Mouse (Mus musculus) spleen, postnatal 14 days (tissue): Measurements from ENCODE around the gene 4930438A08Rik.
"Not testable (repeated sequence)": the region's sequence is repeated elsewhere in the genome, so short reads cannot be mapped to it uniquely, and the experiment has no call there.

ENCODE experiments used
- DNase-seq, 2 experiments: peaks; one replicate each; pipeline ENCODE4 v3.0.0; 2021 to 2022; ENCODE audit warnings: low spot score in 2 of 2

4930438A08Rik gene

DNA sequence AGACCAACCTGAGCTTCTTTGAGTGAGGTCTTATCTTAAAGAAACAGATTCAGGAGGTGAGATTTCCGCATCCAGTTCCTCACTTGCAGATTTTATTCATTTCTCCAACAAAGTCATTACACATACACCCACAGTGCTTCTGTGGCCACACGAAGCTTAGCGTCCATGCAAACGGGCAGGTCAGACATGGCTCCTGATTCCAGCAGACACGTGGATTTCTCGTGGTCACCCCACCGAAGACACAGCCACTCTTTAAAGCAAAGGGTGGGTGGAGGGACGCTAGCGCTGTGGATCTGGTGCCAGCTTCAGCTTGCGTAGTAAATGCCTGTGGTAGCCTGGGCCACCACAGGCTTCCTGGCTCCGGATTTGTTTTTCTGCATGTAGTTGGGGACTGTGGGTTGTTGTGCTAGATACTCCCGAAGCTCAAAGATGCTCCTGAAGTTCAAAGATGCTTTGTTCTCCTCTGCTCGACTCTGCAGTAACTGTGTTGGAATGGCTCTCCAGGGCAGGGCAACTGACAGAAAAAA is 7.4 kb downstream of the 4930438A08Rik start:
- no peak for DNase-seq

DNA sequence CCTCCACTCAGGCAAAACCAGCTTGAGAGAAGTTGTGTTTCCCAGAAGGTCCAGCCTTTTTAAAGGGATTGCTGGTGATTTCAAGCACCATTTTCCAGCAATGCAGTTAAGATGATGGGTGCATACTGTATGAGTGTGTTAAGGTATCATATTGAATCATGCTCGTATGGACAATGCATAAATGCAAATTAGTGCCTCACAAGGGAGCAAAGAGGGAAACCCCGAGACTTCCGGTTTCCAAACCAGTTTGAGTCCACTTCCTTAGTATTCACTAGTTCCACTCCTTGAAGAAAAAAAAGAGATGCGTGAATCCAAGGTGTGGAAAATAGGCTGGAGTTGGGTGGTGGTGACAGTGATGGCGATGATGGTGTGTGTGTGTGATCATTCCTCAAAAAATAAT is 7.9 kb downstream of the 4930438A08Rik start:
- DNase-seq, result no peak

DNA sequence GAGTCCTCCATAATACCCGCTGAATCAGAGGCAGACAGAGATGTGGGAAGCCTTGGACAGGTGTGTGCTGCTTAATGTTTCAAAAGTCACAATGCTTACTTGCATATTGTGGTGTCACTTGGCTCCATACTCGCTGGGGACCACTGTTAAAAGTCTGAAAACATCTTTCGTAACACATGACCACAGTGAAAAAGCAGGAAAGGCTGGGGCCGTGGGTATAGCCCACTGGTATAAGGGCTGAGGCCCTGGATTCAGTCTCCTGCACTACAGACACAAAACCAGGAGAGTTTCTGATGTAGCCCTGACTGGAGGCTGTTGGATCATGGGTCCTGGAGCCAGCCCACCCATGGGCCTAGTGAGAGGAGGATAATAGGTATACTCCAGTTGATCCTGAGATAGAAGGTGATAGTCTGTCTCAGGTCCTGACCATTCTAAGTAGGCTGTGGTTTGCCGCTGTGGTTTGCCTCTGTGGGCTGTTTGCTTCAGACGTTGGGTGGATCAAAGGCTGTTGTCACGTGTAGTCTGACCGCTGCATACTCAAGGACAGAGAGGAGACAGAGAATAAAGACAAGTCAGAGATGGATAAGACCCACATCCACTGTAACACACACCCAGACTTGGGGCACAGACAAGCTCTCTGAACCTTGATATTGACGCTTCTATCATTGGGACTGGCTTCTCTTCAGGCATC is 15.5 kb downstream of the 4930438A08Rik start:
- DNase-seq, result no peak

DNA sequence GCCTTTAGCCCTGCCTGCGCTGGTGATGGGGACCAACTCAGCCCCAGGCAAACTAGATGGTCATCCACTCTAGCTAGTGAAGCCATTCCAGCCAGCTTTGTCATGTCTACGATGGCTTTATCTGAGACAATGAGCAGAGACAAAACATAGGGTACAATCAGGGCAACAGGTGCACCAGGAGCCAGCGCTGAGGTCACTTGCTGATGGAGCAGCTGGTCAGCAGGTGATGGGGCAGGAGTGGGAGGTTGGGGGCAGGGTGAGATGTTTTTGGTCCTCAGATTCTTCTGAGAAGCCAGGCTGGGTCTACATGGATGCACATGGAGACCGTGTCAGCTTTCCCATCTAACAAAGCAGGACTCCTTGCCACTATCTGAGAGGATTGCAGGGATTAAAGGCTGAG is 16.2 kb downstream of the 4930438A08Rik start:
- DNase-seq, result no peak

DNA sequence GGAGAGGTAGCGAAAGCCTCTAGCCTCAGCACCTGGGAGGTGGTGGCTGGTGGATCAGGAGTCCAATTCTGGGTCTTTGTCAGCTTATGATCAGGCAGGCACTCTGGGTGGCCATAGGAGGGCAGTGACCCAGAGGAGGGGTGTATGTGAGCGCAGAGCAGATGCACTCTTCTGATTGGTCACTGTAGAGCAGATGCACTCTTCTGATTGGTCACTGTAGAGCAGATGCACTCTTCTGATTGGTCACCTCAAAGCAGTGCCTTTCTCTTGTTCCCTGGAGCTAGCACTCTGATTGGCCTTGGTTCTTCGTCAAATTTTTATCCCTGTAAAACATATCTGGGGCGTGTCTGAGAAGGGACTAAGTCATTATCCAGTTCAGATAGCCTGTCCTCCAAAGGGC is 18.2 kb downstream of the 4930438A08Rik start:
- DNase-seq, result no peak

DNA sequence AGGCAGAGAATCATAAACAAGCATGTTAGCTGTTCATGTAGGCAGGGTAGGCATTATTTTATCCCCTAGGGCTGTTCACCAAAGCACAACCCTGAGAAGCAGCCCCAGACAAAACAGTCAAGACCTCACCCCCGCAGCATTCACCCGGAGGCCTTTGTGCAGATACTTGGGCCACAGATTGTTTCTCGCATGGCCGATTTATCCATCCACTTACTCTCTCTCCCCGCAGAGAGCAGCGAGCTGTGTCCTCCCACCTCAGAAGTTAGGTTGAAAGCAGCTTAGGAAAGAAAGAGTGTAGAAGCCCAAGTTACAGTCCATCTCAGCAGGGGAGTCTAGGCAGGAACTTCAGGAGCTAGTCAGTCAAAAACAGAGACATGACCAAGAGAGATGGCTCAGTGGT is 22.8 kb downstream of the 4930438A08Rik start:
- DNase-seq, result no peak

DNA sequence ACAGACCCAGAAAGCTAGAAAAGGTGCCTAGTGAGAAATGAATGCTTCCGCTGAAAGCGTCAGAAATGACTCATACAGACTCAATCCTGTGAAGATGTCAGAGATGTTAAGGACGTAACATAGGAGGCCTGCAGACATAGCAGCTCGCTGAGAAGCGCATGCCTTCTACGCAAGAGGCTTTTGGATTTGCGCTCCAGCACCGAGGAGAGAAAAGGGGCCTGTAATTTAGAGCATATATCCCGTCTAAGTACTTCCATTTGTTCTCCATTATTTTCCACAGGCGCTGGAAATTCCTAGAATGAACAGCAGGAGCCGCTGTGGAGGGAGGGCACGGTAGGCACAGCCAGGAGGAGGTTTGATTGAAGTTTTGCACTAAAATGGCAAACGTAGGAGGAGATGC is 26.5 kb downstream of the 4930438A08Rik start:
- DNase-seq, result peak; percentile 41 to 53

DNA sequence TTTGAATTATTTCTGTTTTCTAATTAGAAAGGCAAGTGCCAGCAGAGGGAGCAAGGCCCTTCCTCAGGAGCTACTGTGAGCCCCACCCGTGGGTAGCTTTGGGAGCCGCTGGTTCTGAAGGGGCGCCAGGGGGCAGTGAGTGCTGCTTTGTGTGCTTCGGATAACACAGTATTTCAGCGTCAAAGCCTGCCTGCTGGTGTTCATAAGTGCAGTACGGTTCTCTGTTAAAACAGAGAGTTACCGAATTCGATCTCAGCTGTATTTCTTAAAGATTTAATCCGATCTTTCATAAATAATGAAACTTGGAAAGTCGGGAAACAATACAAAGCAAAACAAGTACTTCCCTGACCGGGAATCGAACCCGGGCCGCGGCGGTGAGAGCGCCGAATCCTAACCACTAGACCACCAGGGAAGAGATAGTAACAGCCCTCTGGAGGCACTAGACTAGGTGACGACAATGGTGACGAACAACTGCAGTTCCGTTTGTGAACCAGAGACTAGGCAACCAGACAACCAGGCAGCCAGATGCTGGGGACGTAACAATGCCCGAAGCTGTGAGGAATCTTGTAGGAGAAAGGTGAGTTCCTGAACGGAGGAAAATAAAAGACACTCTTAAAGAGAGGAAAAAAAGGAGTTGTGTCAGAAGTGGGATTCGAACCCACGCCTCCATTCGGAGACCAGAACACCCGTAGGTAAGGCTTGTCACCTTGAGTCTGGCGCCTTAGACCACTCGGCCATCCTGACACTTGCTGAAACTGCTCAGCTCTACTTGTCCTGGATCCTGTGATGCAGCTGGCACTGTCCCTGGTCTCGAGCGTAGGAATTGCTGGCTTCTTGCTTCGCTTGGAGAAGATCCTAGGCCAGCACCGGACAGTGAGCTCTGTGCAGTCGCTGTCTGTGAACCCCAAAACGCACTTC is 27.5 kb downstream of the 4930438A08Rik start:
- peak; percentile 92 to 94 for DNase-seq

DNA sequence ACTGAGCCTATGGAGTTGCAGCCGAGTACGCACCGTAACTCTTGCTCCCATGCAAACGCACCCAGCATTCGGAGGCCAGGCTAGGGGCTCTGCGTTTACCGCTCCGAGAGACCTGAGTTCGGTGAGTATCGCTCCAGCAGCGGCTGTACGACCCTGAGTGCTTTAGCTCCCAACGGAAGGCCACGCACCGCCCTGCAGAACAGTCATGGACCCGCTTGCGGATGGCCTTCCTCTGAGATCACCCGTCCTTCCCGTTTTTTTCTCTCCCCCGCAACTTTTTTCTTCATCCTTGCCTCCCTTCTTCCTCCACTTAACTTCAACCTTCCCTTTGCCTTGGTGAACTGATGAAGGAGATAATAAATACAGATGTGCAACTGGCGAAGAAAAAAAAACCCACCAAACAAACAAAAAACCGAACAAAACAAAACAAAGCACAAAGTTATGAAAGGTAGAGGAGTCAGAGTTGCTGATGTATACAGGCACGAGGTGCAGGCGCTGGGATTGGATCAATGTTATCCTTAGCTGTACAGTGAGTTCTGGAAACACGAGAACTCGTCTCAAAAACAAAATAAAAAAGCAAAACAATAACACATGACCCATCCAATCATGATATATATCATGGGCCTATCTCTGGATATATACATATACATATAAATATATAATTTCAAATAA is 28.3 kb downstream of the 4930438A08Rik start:
- no peak for DNase-seq

DNA sequence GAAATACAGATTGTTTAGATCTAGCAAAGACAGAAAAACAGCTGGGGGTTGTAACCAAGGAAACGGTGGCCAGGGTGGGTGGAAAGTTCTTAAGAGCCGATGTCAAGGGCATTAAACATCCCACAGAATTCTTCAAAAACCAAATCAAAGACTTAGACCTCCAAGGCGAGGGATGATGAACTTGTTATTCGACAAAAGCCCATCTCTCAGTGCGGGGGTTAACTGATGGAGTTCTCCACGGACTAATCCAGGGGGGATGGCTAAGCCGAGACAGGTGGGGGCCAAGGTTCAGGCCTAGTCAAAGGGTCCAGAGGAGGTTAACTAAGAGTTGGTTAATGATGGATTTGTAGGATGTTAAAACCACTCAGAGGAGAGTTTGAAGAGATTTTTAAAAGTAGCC is 29.0 kb downstream of the 4930438A08Rik start:
- no peak for DNase-seq

DNA sequence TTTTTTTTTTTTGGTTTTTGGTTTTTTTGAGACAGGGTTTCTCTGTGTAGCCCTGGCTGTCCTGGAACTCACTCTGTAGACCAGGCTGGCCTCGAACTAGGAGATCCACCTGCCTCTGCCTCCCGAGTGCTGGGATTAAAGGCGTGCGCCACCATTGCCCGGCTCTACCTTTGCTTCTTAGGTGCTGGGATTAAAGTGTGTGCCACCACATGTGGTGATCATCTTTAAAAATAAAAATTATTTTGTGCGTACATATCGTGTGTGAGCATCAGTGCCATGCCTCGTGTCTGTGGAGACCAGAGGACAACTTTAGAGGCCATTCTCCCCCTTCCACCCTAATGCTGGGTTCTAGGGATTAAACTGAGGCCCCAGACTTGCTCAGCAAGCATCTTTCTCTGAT is 30.7 kb downstream of the 4930438A08Rik start:
- not testable (repeated sequence) for DNase-seq

DNA sequence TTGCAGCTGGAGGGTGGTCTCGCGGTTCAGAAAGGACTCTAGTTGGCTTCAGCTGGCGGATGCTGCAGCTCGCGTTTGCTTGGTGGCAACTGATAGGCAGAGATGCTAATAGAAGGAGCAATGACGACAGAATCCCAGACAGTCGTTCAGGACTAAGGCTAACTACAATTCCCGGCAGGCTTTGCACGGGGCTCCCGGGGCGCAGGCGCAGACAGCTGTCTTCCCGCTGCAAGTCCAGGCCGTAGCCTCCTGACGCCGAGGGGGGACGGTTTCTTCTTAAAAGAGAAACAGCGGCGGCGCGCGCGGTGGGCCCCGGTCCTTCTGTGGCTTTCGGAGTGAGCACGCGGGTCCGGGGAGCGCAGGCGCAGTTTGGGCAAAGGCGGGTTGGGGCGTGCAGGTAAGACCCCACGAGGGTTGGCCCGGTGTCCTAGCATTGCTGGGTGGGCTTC is 32.3 kb downstream of the 4930438A08Rik start, which contains the start of gene Zfp692:
TSS of gene Zfp692 (plus strand) at position 210 of the 449 bp plus-strand sequence.
- DNase-seq, result peak; percentile 83 to 86

DNA sequence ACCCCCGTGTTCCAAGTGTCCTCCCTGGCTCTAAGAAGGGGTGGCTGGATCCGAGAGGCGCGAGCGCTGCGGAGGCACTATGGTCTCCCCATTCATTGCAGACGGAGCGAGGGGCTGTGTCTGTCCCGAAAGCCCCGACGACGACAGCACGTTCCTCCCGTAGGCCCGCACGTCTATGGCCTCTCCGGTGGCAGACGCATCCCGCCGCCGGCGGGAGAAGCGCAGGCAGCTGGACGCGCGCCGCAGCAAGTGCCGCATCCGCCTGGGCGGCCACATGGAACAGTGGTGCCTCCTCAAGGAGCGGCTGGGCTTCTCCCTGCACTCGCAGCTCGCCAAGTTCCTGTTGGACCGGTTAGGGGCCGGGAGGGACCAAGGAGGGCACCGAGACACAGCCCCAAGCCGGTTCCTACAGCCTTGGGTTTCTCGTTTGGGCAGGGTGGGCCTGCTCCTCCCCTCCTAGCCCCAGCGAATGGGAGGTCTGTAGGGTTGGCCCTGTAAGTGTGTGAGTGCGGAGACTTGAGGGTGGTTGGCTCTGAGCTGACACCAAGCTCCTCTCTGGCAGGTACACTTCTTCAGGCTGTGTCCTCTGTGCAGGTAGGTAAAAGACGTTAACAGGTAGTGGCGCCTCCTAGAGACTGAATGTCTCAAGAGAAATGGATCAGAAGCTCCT is 32.9 kb downstream of the 4930438A08Rik start:
- peak; percentile 29 to 31 for DNase-seq

DNA sequence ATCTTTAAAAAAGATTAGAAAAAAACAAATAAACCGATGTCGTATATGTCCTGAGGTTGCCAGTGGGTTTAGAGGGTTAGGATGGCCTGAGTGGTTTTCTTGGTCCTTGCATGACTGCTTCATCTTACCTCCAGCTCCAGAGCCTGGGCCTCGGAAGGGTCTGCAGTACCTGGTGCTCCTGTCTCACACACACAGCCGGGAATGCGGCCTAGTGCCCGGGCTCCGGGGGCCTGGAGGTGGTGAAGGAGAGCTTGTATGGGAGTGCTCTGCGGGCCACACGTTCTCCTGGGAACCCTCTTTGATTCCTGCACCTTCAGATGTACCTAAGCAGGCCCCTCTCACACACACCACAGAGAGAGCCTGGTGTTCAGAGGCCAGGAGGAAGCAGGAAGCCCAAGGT is 34.1 kb downstream of the 4930438A08Rik start:
- DNase-seq, result no peak

DNA sequence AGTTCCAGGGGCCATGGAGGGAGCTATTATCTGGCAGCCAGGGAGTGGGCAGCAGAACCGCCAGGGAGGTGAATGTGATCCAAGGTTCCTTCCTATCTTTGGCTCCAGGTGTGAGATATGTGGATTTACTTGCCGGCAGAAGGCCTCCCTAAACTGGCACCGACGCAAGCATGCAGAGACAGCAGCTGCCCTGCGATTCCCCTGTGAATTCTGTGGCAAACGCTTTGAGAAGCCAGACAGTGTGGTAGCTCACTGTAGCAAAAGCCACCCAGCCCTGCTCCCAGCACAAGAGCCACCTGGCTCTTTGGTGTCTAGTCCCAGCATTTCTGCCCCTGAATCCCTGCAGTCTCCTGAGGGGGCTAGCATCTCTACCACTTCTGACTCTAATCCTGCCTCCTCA is 39.5 kb downstream of the 4930438A08Rik start:
- no peak for DNase-seq

DNA sequence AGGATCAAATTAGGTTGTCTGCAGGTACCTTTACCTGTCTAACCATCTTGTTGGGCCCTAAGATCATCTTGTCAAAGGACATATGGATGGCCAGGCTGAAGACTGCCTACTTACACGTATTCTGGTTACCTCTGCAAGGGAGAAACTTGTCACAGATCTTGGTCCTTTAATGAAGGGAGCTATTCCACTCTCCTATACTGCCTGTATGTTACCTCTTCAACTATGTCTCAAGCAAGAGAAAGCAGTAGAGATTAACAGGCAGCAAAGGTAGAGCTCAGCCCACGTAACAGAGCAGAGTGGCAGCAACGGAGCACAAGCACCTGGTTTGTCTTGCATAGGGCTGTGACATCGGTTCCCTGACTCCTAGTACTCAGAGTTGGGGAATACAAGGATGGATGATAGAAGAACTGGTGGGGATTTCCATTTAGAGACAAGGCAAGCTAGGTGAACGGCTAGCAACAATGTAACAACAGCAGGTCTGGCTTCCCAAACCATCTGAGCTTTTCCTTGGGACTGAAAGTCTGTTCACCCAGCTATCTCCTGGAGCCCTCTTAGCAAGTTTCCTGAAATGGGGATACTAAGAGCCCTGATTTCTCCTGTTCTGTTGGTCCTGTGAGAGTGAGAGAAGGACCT is 41.1 kb downstream of the 4930438A08Rik start:
- DNase-seq, result no peak

DNA sequence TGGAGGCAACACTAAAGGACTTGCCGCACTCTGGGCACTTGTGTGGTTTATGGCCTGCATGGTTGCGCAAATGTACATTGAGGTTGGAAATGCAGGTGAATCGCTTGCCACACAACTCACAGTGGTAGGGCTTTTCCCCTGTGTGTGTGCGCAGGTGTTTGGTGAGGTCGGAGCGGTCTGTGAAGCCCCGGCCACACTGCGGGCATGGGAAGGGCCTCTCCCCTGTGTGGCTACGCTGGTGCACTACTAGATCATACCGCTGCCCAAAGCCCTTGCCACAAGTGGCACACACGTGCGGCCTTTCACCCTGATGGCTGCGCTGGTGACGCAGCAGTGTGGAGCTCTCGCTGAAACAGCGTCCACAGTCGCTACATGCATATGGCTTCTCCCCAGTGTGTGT is 41.7 kb downstream of the 4930438A08Rik start:
- no peak for DNase-seq

DNA sequence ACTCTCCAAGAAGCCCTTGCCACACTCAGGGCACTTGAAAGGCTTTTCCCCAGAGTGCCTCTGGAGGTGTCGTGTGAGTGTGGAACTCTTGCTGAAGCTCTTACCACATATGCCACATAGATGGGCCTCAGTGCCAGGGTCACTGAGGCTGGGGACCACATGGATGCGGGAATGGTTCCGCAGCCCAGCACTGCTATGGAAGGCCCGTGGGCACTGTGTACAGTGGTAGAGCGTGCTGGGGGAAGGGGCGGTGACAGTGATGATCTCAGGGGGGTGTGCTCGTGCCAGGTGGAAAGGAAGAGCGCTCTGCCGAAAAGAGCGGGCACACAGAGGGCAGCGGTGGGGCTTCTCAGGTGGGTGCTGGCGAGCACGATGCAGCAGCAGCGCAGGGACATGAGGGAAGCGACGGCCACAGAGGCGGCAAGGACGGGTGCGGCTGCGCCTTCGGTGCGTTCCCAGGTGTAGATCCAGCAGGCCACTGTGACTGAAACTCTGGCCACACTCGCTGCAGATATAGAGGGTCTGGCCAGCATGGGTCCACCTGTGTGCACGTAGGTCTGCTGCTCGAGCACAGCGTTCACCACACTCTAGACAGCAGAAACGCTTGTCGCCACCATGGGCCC is 42.3 kb downstream of the 4930438A08Rik start:
- DNase-seq, result no peak

DNA sequence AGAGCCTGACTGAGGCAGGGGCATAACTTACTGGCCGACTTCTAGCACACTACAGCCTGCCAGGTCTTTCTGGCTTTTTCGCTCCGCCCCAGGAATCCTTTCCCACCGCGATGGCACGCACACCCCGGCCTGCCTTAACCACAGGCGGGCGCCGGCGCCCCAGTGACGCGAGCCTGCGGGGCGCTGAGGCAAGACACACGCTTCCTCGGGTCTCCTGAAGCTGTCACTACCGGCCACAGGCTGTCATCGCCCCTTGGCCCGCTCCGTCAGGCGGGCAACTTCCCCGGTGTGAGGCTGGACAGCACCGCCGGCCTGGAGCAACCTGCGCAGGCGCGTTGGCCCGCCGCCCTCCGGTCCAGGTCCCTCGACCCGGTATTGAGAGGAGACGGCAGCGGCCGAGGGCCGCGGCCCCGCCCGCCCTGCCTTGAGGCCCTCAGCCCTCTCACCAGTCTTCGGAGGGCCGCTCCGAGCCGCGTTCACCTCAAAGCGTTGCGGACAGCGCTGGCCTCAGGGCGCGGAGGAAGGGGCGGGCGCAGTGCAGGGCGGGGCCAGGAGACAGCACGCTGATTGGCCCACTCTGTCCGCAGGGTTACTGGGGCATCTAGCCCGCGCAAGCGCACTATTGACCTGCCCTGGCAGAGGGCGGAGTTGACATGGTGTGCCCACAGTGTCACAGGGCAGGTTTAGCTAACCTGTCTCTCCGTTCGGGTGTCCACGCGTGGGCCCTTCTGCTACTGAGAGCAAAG is 48.4 kb downstream of the 4930438A08Rik start:
- peak; percentile 97 to 98 for DNase-seq
